Mouse (Mus musculus): ENCODE measurements at regions not wholly inside any gene's neighbourhood (a gene's known extent, or its start where the extent isn't known, plus 50 kb on each side); places are given as distances from the start of the nearest gene placed in this dataset.
A peak's percentile ranks its signal among the peaks of the same experiment; 100 is the strongest.

GRCm38 (mm10) chr3:35496027-35496824, 257.7 kb upstream of the Atp11b start:
- no peak for DNase-seq (ENCODE audit: low spot score)

GRCm38 (mm10) chr3:35510314-35510713, 243.6 kb upstream of the Atp11b start:
- DNase-seq (ENCODE audit: low spot score), result no peak

DNA sequence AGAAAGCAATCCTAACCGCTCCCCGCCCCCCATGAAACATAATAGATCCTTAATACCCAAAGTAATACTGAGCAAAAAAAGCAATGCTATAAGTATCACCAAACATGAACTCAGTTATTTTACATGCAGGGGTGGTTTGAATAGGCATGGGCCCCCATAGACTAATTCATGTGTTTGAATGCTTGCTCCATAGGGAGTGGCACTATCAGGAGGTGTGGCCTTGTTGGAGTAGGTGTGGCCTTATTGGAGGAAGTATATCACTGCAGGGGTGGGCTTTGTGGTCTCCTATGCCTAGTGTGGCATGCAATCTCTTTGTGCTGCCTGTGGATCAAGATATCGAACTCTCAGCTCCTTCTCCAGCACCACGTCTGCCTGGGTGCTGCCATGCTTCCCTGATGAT, 237.4 kb upstream of the Atp11b start:
- DNase-seq (ENCODE audit: low spot score), result no peak

- peak; percentile 3 for DNase-seq (ENCODE audit: low spot score)
Observed at GRCm38 (mm10) chr3:35520131-35520530, 233.8 kb upstream of the Atp11b start.

GRCm38 (mm10) chr3:35547696-35548095, 206.2 kb upstream of the Atp11b start:
- DNase-seq (ENCODE audit: low spot score), result no peak

- no peak for DNase-seq (ENCODE audit: low spot score)
Observed at GRCm38 (mm10) chr3:35551791-35552190, 202.1 kb upstream of the Atp11b start.

GRCm38 (mm10) chr3:35560425-35560824, 193.5 kb upstream of the Atp11b start:
- DNase-seq (ENCODE audit: low spot score), result no peak

- peak; percentile 41 for DNase-seq (ENCODE audit: low spot score)
Observed at GRCm38 (mm10) chr3:35574402-35574801, 179.5 kb upstream of the Atp11b start.
